Mouse (Mus musculus): ENCODE results near the gene Mrm1.
"Not testable (repeated sequence)": the region's sequence is repeated elsewhere in the genome, so short reads cannot be mapped to it uniquely, and the experiment has no call there.

Mrm1 gene

GRCm38 (mm10) chr11:84818961-84819692 lies at the start of gene Mrm1:
TSS of gene Mrm1 (minus strand) at chr11:84819515.
- peak; percentile 88 to 89 for DNase-seq

- no peak for DNase-seq
Observed at GRCm38 (mm10) chr11:84868786-84869259, 49.5 kb upstream of the Mrm1 start.

- no peak for DNase-seq
Observed at GRCm38 (mm10) chr11:84867586-84867985, 48.3 kb upstream of the Mrm1 start.

- DNase-seq: no peak
Observed at GRCm38 (mm10) chr11:84865268-84865667, 46.0 kb upstream of the Mrm1 start.

- DNase-seq: no peak
Observed at GRCm38 (mm10) chr11:84855285-84855684, 36.0 kb upstream of the Mrm1 start.

- DNase-seq: no peak
Observed at GRCm38 (mm10) chr11:84847475-84848090, 28.3 kb upstream of the Mrm1 start.

- DNase-seq: no peak
Observed at GRCm38 (mm10) chr11:84846741-84847474, 27.6 kb upstream of the Mrm1 start.

GRCm38 (mm10) chr11:84839330-84839729 lies 20.0 kb upstream of the Mrm1 start:
- DNase-seq: no peak

GRCm38 (mm10) chr11:84829495-84829894 lies 10.2 kb upstream of the Mrm1 start:
- not testable (repeated sequence) for DNase-seq

- peak; percentile 73 to 82 for DNase-seq
Observed at GRCm38 (mm10) chr11:84828516-84829399, 9.4 kb upstream of the Mrm1 start, which contains the start of gene Dhrs11. TSS of gene Dhrs11 (minus strand) at chr11:84828994.

GRCm38 (mm10) chr11:84827901-84828503 lies 8.7 kb upstream of the Mrm1 start:
- no peak for DNase-seq

GRCm38 (mm10) chr11:84827492-84827891 lies 8.2 kb upstream of the Mrm1 start:
- no peak for DNase-seq

GRCm38 (mm10) chr11:84826185-84826584 lies 6.9 kb upstream of the Mrm1 start:
- DNase-seq: no peak

- no peak for DNase-seq
Observed at GRCm38 (mm10) chr11:84825261-84825807, 6.0 kb upstream of the Mrm1 start.

- DNase-seq: no peak
Observed at GRCm38 (mm10) chr11:84823484-84823897, 4.2 kb upstream of the Mrm1 start.

GRCm38 (mm10) chr11:84822487-84822886 lies 3.2 kb upstream of the Mrm1 start:
- no peak for DNase-seq

GRCm38 (mm10) chr11:84821131-84821770 lies 1.9 kb upstream of the Mrm1 start:
- DNase-seq: no peak

- DNase-seq: peak; percentile 66 to 79
Observed at GRCm38 (mm10) chr11:84818085-84818960, 992 bp downstream of the Mrm1 start.

GRCm38 (mm10) chr11:84817362-84817761 lies 2.0 kb downstream of the Mrm1 start:
- no peak for DNase-seq
